Mouse (Mus musculus) retina, postnatal 7 days (tissue): ENCODE measurements around the gene Daam1.

Experiments used
- DNase-seq: peaks from one replicate; pipeline ENCODE4 v3.0.0-alpha.2; 2012; ENCODE audit warnings: low read depth, low spot score

Gene Daam1

DNA sequence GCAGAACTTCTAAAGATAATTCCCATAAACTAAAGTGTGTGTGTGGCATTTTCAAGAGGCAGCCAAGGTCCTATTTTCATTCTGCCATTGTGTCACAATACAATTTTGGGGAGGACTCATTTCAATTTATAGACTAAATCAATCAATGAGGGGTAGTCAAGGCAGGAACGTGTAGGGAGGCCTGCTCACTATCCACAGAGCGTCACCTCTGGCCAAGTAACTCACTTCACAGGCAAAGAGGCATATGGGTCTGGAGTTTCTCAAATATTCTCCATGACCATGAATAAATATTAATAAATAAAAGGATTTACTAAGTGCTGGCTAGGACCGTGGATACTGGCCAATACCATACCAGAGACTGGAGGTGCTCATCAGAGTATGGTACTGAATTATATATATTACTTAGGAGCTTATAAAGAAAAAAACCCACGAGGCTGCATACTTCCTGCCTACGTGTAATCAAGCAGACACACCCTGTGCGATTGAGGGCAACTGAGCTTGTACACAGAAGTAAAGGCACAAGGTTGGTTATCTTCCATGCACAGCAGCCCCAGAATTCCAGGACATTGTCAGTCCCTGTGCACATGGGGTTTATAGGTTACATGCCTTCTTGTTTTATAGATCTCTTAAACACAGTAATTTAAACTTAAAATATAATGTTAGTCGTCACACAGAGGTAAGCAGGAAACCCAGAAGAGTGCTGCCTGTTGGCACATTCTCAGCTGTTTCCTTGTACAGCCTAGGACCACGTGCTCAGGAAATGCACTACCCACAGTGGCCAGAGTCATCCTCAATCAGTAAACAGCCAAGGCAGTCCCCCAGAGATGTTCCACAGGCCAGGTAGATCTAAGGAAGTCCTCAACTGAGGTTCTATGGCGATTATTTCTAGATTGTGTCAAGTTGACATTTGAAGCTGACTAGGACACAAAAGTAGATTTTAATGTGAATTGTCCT is 101.8 kb downstream of the Daam1 start:
- DNase-seq = no peak

DNA sequence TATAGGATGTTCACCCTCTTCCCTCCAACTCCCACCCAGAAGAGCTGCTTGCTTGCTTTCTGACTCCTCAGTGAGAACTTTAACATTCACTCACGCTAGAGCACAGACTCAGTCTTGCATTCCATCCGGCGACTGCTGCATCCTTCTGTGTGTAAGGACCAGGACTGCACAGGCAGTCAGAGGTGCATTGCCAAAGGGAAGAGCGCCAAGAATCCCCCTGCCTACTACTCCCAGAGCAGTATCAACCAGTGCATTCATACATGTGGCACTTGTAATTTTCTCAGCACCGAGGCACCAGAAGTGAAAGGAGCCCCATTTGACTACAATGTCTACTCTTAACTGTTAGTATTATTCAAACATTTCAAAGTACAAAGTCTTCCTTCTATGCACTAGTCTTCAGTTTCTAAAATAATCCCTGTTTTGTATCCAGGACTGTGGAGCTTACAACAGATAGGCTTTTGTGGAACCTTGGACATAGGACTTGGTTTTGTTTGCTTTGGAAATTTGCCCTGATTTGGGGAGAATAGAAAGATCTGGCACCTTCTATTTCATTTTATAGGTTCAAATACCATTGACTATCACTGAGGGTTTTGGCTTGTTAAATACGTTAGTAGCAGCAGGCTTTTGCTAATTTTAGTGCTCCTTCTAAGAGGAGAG is 103.2 kb downstream of the Daam1 start:
- no peak for DNase-seq

DNA sequence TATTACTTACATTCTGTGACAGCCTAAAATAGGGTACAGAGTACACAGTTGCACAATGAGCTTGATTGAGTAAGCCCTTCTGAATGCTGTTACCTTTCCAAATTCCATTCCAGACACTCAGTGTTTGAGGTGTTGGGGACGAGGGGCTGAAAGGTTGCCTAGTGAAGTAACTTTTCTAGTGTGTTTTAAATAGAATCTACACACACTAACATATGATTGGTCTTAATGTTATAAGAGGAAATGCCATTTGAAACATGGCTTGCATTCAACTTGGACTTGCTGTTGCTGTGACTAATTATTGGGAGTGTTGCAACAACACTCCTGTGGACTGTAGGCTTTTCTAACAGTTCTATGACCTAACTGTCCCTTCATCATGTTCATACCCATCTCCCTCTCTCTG is 105.8 kb downstream of the Daam1 start:
- no peak for DNase-seq

DNA sequence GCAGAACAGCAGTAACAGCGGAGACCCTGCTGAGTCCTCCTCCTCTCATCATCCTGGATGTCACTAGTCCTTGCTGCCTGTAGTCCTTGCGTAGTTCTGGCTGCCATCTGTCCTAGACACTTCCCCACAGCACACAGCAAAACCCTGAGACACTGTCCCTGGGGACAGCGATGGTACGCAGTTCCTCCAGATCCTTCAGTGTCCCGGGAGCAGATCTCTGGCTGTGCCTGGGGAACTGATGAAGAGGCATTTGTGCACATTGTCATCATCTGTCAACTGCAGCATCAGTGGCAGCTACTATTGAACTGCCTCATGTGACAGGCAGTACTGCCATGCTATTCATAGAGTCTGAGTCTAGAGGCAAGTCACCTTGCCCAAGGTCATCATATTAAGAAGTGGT is 107.6 kb downstream of the Daam1 start:
- DNase-seq = no peak

DNA sequence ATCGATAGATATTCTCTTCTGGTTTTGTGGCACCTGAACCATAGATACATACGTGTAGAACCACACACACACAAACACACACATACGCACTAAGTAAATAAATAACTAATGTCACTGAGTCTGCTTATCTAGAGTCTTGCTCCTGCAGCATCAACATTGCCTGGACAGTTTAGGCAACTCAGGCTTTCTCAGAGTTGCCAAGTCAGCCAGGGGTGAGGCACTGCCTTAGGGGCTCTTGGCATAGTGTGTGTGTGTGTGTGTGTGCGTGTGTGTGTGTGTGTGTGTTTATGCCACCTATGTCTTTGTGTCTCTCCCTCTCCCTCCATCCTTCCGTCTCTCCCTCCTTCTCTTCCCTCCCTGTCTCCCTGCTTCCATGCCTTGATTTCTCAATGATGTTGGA is 110.4 kb downstream of the Daam1 start:
- DNase-seq = no peak

DNA sequence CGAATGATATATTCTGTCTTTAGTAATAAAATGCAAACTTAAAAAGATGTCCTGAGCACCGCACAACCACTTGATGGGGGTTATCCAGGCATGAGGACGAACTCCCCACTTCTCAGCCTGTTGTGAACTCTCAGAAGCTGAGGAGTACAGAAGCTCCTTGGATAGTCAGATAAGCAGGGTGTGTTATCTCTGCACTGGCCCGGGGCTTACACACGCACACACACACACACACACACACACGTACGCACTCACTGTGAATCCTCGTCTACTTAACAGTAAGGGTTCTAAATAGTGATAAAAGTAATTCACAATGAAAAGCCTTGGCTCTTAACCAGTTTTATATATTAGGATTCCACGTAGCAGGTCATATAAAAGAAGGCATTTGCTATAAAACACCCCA is 112.2 kb downstream of the Daam1 start:
- DNase-seq = no peak

DNA sequence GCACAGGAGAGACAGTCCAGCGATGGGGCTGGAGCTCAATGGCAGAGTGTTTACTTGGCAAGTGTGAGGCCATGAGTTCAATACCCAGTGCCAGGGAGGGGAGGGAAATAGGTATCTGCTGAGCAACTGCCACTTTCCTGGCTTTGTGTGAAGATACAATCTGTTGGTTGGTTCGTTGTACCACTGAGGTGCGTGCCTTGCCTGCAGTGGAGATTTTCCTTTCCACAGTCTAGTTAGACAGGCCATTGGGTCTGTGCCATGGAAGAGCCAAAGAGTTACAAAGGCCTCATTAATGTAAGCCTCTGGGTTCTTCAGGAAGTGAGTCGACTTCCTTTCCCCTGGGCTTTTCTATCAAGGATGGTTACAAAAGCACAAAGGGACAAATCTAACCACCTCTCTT is 112.8 kb downstream of the Daam1 start:
- no peak for DNase-seq

DNA sequence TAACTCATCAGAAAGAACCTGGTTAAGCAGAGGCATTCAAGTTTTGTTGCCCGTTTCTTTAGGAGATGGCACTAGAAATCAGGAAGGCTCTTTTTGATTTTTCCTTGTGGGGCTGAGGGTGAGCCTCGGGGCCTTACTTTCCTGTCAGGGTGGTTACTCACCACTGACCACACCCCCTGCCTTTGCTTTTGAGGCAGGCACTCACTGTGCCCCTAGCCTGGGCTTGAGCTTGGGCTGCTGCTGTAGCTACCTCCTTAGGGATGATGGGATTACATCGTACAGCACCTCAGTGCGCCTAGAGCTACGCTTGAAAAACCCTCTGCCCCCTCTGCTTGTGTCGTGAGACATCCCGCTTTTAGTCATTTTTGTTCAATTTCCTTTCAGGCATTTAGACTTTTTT is 115.0 kb downstream of the Daam1 start:
- no peak for DNase-seq

DNA sequence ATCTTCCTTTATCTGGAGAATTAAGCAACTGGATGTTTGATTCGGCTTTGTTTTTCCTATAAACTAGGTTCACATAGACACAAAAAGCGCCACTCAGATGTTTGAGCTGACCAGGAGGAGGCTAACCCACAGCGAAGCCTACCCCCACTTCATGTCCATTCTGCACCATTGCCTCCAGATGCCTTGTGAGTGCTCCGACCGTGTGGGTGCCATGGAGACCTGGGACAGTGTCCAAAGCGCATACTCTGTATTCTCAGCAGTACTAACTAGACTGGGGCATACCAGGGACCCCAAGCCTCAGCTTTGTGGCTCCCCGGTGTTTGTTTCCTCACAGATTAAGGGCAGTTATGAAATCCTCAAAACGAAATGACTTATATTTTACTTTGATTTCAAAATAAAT is 115.6 kb downstream of the Daam1 start:
- DNase-seq = no peak

DNA sequence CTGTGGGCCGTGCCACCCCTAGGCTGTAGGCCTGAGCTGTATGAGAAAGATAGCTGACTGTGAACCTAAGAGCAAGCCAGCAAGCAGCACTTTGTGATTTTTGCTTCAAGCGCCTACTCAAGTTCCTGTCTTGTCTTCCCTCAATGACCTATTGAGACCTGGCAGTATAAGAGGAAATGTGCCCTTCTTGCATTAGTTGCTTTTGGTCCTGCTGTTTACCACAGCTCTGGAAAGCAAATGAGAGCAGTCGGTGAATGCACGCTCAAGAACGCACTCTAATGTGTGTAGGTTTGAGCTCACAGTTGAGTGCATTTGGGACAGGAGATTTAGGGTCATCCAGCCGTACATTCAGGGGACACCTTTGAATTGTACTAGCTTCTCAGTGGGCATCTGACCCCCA is 118.1 kb downstream of the Daam1 start:
- DNase-seq = no peak

DNA sequence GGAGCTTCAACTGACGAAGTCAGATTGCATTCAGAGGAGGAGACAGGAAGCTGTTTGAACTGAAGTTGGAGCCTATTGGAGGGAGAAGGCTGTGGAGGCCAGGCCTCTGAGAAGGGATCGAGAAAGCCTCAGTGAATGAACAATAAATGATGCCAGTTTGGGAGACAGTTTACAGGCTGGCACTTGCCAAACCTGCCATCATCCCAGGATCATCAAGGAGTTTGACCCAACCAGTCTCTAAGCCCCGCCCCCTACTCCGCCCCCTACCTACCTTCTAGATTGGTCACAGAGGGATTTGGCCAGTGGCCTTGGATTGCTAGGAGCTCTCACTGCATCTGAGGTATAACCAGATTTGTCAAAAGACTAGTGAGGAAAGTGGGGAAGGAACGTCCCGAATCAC is 118.7 kb downstream of the Daam1 start:
- DNase-seq = no peak

DNA sequence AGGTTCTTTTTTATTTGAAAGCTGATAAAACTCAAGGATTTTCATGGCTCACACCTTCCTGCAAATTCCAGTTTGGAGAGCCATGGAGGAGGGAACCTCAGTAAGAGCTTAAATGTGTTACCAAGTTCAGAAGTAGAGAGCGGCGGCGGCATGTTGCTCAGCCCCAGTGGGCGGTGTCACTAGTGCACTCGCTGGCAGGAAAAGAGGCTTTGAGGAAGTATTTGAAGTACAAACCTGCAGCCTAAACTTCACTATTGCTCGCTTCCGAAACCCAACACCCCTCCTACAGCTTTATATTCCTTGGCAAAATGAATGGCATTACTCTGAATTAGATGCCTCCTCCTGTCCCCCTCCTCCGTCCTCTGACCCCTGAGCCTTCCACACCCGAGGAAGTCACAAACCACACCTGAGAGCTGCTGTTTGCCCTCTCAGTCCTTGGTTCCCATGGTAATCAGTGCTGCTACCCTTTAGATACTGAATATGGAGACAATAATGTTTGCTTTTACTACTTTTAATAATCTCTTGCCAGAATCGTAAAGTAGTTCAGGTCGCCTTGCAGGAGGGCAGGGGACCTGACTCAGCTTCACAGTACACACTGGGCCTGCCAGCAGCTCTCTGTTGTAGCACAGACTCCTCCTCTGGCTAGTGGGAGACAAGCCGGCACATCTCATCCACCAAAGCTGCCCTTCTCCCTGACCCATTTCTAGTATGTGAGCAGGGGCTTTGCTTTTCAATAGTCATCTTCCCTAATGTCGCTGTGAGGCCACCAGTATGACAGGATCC is 119.4 kb downstream of the Daam1 start:
- no peak for DNase-seq

DNA sequence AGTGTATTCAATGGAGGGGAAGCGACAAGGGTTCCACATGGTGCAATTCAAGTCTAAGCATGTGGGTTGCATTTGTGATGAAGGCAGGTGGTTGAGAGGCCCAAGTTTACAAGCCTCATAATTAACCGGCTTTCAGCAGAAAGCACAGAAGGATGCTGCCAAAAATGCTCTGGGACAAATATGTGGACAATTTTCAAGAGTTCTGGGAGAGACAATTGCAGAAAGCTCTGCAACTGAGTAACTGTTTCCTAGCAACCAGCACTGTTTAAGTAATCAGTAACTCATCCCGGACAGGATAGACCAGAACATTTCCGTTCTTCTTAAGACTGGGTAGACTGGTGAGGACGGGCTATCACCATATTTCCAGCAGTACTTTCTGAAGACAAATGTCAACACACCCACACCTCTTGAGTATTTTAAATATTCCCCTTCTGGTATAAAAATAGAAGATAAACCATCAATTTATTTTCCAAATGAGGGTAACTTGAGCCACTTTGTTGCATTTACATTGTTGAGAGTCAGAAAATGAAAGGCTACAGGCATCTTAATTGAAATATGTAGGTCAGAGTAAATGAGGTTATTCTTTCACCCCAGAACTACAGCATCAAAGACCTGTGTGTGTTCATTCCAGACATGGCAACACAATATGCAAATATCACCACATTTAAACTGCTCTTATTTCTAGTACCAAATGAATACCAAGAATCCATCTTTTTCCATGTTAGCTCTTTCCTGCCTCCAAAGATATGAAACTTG is 123.5 kb downstream of the Daam1 start:
- no peak for DNase-seq

DNA sequence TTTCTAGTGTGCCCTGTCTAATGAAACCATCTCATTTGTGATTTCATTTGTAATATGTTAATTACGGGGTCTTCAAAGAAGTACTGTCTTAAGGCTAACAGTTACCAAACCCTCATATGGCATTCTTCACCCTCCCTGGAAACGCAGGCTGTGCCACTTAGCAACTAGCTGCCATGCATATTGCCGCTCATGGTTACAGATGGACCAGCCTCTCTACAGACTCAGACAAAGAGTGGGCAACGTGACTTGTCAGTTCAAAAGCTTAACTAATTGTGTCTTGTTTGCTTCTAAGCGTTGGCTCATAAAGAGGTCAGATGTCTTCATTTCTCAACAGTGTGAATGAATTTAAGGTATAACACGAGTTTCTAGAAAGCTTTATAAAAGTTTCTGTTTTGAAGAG is 126.1 kb downstream of the Daam1 start:
- DNase-seq = no peak

DNA sequence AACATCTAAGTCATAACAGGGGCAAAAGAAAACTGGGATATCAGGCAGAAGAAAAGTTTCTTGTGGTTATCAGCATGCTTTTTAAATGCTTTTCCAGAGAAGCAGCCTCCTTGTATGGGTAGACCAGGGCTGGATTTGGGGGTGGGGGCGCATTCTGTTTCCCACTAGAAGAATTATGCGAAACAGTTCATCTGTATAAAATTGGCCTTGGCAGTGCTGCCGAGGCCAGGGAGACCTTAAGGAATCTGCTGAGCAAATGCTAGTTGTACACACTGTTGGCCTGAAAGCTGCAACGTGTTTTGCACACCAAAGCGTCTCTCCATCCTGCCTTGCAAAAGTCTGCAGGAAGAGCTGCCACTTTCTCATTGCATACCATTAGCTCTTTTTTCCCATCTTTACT is 126.6 kb downstream of the Daam1 start:
- DNase-seq = no peak

DNA sequence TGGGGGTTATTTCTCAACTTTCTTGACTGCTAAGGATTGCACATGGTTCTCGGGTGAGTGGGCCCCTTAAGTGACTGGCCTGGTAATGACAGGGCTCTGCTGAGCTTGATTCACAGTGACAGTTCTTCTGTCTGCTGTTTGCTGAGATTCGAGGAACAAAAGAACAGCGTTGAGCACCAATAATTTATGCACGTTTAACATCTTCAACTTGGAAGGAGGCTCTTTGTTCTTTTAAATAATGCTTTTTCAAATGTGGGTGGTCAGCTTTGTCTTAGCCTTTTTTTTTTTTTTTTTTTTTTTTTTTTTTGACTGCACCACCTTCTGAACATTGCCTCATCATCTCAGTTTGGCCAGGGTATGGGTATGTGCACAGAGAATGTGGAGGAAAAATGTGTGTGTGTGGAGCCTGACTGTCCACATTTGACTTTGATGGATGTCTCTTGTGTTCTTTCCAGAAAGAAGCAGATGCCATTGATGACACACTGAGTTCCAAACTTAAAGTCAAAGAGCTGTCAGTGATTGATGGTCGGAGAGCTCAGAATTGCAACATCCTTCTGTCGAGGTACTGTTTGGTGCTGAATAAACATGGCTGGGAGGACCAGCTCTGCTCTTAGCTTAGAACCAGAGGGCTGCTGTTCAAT is 128.6 kb downstream of the Daam1 start:
- DNase-seq = no peak

DNA sequence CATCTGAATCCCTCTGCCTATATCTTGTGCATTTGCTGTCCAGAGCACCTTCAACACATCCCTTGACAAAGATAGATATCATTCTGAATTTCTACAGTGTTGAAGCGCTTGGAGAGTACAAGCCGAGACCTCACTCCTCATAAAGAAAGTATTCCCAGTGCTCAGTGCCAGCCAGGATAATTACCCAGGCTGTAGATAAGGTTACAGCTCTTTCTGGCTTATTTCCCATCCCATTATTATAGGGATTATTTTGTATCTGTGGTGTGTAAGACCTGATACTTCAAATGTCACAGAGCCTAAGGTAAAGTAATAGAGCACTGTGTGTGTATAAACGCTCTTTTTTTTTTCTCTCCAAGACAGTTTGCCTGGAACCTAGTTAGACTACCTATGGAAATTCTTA is 130.8 kb downstream of the Daam1 start:
- DNase-seq = no peak

DNA sequence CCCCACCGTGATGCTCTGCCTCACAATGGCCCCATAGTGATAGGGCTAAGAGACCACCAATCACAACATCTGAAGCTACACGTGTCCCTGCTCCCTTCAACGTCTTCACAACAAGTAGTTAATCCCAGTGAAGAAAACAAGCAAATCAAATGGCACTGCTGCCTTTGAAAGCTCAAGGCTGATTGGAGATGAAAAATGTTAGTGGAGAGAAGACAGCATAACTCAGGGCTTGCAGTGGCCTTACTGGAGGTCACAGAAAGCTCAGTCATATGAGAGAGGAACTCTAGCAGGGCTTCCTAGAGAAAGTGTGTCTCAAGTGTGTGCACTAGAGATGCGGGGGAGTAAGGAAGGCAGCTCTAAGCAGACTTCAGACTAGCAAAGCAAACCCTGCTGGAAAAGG is 131.7 kb downstream of the Daam1 start:
- no peak for DNase-seq

DNA sequence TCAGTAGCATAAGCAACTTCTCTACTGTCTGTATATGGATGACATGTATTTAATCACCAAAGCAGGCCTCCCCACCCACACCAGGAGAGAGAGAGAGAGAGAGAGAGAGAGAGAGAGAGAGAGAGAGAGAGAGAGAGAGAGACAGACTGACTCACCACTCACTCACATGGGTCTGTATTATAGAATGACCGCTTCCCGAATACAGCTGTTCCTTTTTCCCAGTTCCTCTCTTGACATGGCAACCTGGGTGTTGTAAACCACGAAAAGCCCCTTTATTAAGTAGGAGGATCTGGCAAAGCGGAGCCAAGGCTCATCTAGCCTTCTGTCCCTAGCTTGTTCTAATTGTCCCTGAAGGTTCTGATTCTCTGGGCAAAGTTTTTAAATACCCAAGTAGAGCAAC is 137.7 kb downstream of the Daam1 start:
- no peak for DNase-seq

DNA sequence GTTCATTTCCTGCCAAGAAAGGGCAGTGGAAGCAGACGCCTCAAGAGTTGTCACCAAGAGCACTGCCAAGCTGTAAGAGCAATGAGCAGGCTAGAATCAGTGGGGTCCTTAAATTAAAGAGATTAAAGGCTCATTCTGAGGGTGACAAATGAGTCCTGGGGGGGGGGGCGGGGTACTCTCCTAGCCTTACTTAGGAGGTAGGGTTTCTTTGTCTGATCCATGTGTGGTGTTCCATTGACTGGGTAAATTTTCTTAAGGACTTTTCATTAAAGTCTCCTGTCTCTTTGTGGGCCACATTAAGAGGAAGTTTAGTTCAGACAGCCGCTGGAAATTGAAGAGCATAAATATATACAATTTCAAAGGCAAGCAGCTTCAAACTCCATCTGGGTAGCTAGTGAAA is 138.1 kb downstream of the Daam1 start:
- DNase-seq = no peak

DNA sequence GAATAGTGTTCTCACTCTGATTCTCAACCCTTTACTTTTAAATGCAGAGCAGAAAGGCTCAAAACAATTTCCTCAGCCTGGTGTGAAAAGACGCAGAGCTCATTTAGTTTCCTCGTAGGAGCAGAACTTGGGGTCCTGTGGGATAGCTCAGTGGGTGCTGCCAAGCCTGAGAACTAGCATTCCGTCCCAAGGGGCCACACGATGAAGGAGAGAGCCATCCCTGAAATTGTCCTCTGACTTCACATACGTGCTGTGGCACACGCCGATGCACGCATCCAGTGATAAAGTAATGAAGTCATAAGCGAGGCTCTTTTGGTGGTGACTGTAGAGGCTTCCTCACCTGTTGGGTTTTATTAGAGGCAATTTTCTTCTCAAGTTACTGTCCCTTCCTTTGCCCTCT is 138.6 kb downstream of the Daam1 start:
- DNase-seq = no peak
